Mouse (Mus musculus): ENCODE results near the gene Grin2b. TPM values are rescaled to one million over a fixed set of nuclear protein-coding genes. Genes with fewer than 3 reads are reported as not detected.

Gene Grin2b
- polyA plus RNA-seq (2014; fragmentation: Nextera tagmentation; extraction: Ambion mirVana), result 41.9 and 50.7 TPM in 2 replicates

DNA sequence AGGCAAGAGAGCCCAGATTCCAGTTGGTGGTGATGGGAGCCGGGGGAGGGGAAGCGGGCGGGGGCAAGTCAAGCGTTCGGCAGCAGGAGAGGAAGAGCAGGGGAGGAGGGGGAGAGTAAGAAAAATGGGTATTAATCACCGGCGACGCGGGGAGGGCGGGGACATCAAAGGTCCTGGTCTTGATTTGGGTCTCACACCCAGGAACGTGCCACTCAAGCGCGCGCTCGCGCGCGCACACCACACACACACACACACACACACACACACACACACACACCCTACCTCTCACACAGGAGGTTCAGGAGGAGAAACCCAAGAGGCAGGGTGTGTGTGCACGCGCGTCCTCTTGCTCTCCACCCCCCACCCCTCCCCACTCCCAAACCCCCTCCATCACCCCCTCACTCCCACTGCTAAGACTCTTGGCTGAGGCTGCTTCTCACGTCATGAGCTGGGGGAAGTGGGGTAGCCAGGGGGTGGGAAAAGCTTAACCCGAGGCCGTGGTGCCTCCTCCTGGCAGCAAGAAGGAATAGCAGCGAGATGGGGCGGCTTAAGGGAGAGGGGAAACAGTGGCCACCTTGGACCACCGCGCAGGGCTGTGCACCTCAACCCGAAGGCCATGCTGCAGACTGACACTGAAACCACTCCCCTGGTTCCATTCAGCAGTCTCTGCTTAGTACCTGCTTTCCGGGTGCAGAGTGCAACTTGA, at the start of gene Grin2b:
Gene Grin2b, minus strand, starts transcription at position 321 of the 706 bp plus-strand sequence.
- H3K4me1 ChIP-seq (replicated peaks; ENCODE audit: control insufficient read depth, insufficient read depth, low read length), result peaks cover 13% of the 10 kb centered on the region
- DNase-seq (ENCODE audit: low spot score), result peak; percentile 80
- H3K27me3 ChIP-seq (ENCODE audit: control insufficient read depth, insufficient read depth, low read length), result peaks cover 3% of the 10 kb centered on the region; the same call in 1 of the 2 replicates
- under 1% methylated on average over 25 of the region's 30 CpGs for WGBS
- H3K9ac ChIP-seq, result peak within 1 kb of the TSS; percentile 69
- peak within 1 kb of the TSS; percentile 86 for H3K27ac ChIP-seq
- H3K9me3 ChIP-seq (ENCODE audit: control insufficient read depth, low read length), result no peaks in the 10 kb centered on the region
- H3K4me2 ChIP-seq (replicated peaks), result peak within 1 kb of the TSS; percentile 71
- peak within 1 kb of the TSS; percentile 58 for H3K4me3 ChIP-seq (replicated peaks; ENCODE audit: low read length)
- H3K36me3 ChIP-seq (replicated peaks; ENCODE audit: control insufficient read depth, insufficient read depth), result no peaks in the 10 kb centered on the region
- peak; percentile 84 for ATAC-seq (ENCODE audit: low FRiP score)

DNA sequence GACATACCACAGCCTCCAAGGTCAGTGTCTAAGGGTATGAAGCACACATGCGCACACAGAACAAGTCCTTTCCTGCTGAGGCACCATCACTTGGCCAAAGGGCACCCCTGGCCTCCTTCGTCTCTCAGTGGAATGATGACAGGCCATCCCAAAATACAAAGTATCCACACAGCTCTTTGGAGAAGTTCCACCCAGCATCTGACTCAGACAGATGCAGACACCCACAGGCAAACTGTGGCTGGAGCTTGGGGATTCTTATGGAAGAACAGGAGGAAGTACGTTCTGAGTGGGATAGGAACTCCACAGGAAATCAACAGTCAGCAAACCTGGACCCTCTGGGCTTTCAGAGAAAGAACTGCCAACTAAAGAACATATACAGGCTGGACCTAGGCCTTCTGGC, 48.6 kb upstream of the Grin2b start:
- DNase-seq (ENCODE audit: low spot score) (no peak), ATAC-seq (ENCODE audit: low FRiP score) (no peak)
- no peaks in the 10 kb centered on the region for H3K4me1 ChIP-seq (replicated peaks; ENCODE audit: control insufficient read depth, insufficient read depth, low read length)
- no peak overlapping the region for H3K9ac ChIP-seq
- WGBS, result 92% methylated on average over 3 of the region's 3 CpGs
- no peak overlapping the region for H3K27ac ChIP-seq
- H3K27me3 ChIP-seq (ENCODE audit: control insufficient read depth, insufficient read depth, low read length), result no peaks in the 10 kb centered on the region
- H3K4me3 ChIP-seq (replicated peaks; ENCODE audit: low read length), result no peak overlapping the region
- no peaks in the 10 kb centered on the region for H3K36me3 ChIP-seq (replicated peaks; ENCODE audit: control insufficient read depth, insufficient read depth)
- no peak overlapping the region for H3K4me2 ChIP-seq (replicated peaks)
- no peaks in the 10 kb centered on the region for H3K9me3 ChIP-seq (ENCODE audit: control insufficient read depth, low read length)

DNA sequence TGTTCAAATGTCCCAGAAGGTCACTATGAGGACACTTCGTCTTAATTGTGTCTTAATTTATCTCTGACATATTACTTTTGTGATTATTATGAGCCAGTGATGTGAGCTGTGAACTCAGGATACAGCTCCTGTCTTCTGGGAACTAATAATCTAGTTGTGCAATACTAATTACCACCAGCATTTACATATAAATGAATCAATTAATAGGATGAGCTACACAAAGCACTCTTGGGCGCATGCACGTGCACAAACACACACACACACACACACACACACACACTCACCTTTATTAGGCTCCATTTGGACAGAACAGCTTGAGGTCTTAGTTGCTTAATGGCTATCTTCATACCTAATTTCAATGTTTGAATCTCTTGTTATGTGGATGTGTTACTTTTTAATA, 37.1 kb upstream of the Grin2b start:
- no peaks in the 10 kb centered on the region for H3K27me3 ChIP-seq (ENCODE audit: control insufficient read depth, insufficient read depth, low read length)
- H3K4me1 ChIP-seq (replicated peaks; ENCODE audit: control insufficient read depth, insufficient read depth, low read length), result no peaks in the 10 kb centered on the region
- no peak overlapping the region for H3K4me2 ChIP-seq (replicated peaks)
- DNase-seq (ENCODE audit: low spot score) (no peak), ATAC-seq (ENCODE audit: low FRiP score) (0 out of 2 replicates have a peak, but pooled peaks have one; percentile 31)
- 50% methylated on average over 3 of the region's 3 CpGs for WGBS
- no peak overlapping the region for H3K27ac ChIP-seq
- no peaks in the 10 kb centered on the region for H3K9me3 ChIP-seq (ENCODE audit: control insufficient read depth, low read length)
- H3K9ac ChIP-seq, result no peak overlapping the region
- H3K36me3 ChIP-seq (replicated peaks; ENCODE audit: control insufficient read depth, insufficient read depth), result no peaks in the 10 kb centered on the region
- H3K4me3 ChIP-seq (replicated peaks; ENCODE audit: low read length), result no peak overlapping the region

DNA sequence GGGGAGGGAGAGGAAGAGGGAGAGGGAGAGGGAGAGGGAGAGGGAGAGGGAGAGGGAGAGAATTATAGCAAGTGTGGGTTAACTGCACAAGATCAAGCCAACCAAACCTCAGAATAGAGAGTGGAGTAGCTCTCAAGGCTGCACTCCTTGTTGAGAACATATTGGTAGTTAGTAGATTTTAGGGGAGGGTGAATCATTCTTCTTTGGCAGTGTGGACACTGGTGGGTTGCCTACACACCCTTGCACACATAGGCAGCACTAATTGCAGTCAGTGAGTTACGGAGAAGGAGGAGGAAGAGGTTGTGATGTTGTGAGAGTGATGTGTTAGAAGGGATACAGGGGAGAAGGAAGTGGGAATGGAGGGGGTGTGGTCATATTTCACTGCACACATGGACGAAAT, 26.5 kb upstream of the Grin2b start:
- no peak overlapping the region for H3K4me2 ChIP-seq (replicated peaks)
- DNase-seq (ENCODE audit: low spot score) (no peak), ATAC-seq (ENCODE audit: low FRiP score) (no peak)
- no peaks in the 10 kb centered on the region for H3K9me3 ChIP-seq (ENCODE audit: control insufficient read depth, low read length)
- no peaks in the 10 kb centered on the region for H3K36me3 ChIP-seq (replicated peaks; ENCODE audit: control insufficient read depth, insufficient read depth)
- H3K4me3 ChIP-seq (replicated peaks; ENCODE audit: low read length), result no peak overlapping the region
- no peaks in the 10 kb centered on the region for H3K4me1 ChIP-seq (replicated peaks; ENCODE audit: control insufficient read depth, insufficient read depth, low read length)
- 88% methylated on average over 2 of the region's 2 CpGs for WGBS
- no peak overlapping the region for H3K27ac ChIP-seq
- H3K27me3 ChIP-seq (ENCODE audit: control insufficient read depth, insufficient read depth, low read length), result no peaks in the 10 kb centered on the region
- H3K9ac ChIP-seq, result no peak overlapping the region

DNA sequence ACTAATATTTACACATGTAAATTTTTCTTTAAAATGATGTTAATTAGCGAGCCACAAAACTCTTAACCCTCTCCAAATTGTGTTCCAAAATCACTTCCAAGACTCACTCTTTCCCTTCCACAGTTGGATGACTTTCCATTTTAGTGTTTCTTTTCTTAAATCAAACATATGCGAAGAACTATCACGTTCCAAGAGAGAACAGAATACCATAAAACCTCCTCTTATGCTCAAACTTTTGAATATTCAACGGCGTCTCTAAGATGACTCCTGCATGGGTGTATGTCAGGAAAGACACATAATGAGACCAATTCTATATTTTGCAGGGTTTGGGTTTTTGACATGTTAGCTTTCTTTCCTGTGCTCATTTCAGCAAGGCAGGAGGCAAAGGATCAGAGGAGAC, 21.3 kb upstream of the Grin2b start:
- no peak for ATAC-seq (ENCODE audit: low FRiP score)
- H3K9ac ChIP-seq, result no peak overlapping the region
- H3K27me3 ChIP-seq (ENCODE audit: control insufficient read depth, insufficient read depth, low read length), result no peaks in the 10 kb centered on the region
- 88% methylated on average over 5 of the region's 5 CpGs for WGBS
- H3K4me3 ChIP-seq (replicated peaks; ENCODE audit: low read length), result no peak overlapping the region
- no peak overlapping the region for H3K4me2 ChIP-seq (replicated peaks)
- H3K36me3 ChIP-seq (replicated peaks; ENCODE audit: control insufficient read depth, insufficient read depth), result no peaks in the 10 kb centered on the region
- no peaks in the 10 kb centered on the region for H3K4me1 ChIP-seq (replicated peaks; ENCODE audit: control insufficient read depth, insufficient read depth, low read length)
- H3K9me3 ChIP-seq (ENCODE audit: control insufficient read depth, low read length), result no peaks in the 10 kb centered on the region
- no peak overlapping the region for H3K27ac ChIP-seq
- no peak for DNase-seq (ENCODE audit: low spot score)

DNA sequence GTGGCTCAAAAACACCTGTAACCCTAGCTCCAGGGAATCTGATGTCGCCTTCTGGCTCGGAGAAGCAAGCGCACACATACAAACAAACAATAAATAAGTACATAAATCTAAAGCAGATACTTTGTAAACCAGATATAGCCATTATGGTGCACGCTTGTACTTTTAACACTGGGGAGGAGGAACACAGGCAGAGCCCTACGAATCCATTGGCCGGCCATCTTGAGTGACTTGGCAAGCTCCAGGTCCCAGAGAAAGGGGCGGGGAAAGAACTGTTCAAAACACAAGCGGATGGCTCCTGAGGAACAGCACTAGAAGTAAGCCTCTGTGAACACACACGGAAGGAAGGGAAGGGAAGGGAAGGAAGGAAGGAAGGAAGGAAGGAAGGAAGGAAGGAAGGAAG, 4.8 kb upstream of the Grin2b start:
- Histone ChIP-seq H3K27ac (no peak overlapping the region), H3K9me3 (ENCODE audit: control insufficient read depth, low read length) (no peaks in the 10 kb centered on the region), H3K27me3 (ENCODE audit: control insufficient read depth, insufficient read depth, low read length) (no peaks in the 10 kb centered on the region), H3K4me1 (replicated peaks; ENCODE audit: control insufficient read depth, insufficient read depth, low read length) (no peaks in the 10 kb centered on the region), H3K4me2 (replicated peaks) (no peak overlapping the region), H3K9ac (no peak overlapping the region), H3K36me3 (replicated peaks; ENCODE audit: control insufficient read depth, insufficient read depth) (no peaks in the 10 kb centered on the region), H3K4me3 (replicated peaks; ENCODE audit: low read length) (no peak overlapping the region)
- DNase-seq (ENCODE audit: low spot score), result no peak
- no peak for ATAC-seq (ENCODE audit: low FRiP score)
- WGBS, result 85% methylated on average over 9 of the region's 9 CpGs

DNA sequence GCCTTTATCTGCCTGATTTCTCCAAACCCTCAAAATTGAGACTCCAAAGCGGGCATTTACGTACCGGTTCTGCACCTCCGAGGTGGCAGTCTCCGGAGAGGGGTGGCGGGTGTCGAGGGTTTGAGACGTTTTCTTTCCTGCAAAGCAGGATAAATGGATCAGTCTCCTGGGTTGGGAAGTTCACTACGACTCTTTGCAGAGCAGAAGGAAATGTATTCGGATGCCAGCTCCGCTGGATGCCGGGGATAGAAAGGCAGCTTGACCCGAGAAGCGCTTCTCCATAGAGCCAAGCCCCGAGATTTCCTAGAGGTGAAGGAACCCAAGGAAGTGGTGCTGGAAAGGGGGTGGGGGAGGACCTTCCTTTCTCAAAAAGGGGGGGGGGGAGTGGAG, 515 bp downstream of the Grin2b start:
- under 1% methylated on average over 15 of the region's 15 CpGs for WGBS
- Histone ChIP-seq H3K4me2 (replicated peaks) (peak overlapping the region; percentile 71), H3K27me3 (ENCODE audit: control insufficient read depth, insufficient read depth, low read length) (peaks cover 3% of the 10 kb centered on the region; the same call in 1 of the 2 replicates), H3K9ac (peak overlapping the region; percentile 69), H3K4me1 (replicated peaks; ENCODE audit: control insufficient read depth, insufficient read depth, low read length) (peaks cover 18% of the 10 kb centered on the region), H3K4me3 (replicated peaks; ENCODE audit: low read length) (peak overlapping the region; percentile 58), H3K27ac (peak overlapping the region; percentile 86), H3K9me3 (ENCODE audit: control insufficient read depth, low read length) (no peaks in the 10 kb centered on the region), H3K36me3 (replicated peaks; ENCODE audit: control insufficient read depth, insufficient read depth) (no peaks in the 10 kb centered on the region)
- DNase-seq (ENCODE audit: low spot score), result peak; percentile 44
- no peak; the same call in 1 of the 2 replicates for ATAC-seq (ENCODE audit: low FRiP score)

DNA sequence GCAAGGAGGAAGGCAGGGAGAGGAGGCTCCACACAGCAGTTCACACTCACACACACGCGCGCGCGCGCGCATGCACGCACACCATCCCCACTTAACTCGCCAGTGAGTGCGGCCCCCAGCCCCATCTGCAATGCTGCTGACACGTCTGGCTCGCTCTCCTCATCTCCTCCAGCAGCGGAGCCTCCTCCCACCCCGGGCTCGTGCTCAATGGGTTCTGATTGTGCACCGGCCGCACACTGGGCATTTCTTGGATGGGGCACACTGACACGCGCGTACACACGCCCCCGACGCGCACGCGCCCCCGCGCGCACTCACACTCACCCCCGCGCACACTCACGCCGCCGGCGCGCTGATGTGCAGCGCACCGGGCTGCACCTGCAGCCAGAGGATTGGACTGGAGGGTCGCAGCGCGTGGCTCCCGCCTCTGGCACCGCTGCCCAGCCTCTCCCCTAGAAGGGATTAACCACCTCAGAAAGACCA, 1.1 kb downstream of the Grin2b start:
- Histone ChIP-seq H3K9ac (peak overlapping the region; percentile 69), H3K36me3 (replicated peaks; ENCODE audit: control insufficient read depth, insufficient read depth) (no peaks in the 10 kb centered on the region), H3K4me1 (replicated peaks; ENCODE audit: control insufficient read depth, insufficient read depth, low read length) (peaks cover 24% of the 10 kb centered on the region), H3K27me3 (ENCODE audit: control insufficient read depth, insufficient read depth, low read length) (peaks cover 3% of the 10 kb centered on the region; the same call in 1 of the 2 replicates), H3K9me3 (ENCODE audit: control insufficient read depth, low read length) (no peaks in the 10 kb centered on the region), H3K4me2 (replicated peaks) (peak overlapping the region; percentile 71), H3K4me3 (replicated peaks; ENCODE audit: low read length) (peak overlapping the region; percentile 58), H3K27ac (peak overlapping the region; percentile 86)
- ATAC-seq (ENCODE audit: low FRiP score), result peak; percentile 87
- WGBS, result under 1% methylated on average over 43 of the region's 43 CpGs
- peak; percentile 76 for DNase-seq (ENCODE audit: low spot score)

DNA sequence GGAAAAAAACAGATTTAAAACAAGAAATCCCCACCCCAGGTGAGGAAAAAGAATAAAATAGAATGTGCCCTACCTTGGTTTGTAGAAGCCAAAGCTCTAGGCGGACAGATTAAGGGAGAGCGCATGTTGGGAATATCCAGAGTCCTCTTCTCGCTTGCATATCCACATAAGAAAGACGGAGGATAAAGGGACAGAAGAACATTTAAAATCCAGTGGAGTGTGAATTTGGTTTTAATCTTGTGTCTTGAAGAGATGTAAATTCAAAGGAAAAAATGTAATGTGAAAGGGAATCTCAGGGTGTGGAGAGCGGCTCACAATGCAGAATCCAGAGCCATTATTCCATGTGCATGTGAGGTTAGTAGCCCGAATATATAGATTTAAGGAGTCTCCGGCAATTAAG, 2.0 kb downstream of the Grin2b start:
- peak overlapping the region; percentile 69 for H3K9ac ChIP-seq
- DNase-seq (ENCODE audit: low spot score) (no peak), ATAC-seq (ENCODE audit: low FRiP score) (no peak)
- H3K4me1 ChIP-seq (replicated peaks; ENCODE audit: control insufficient read depth, insufficient read depth, low read length), result peaks cover 30% of the 10 kb centered on the region
- 14% methylated on average over 7 of the region's 7 CpGs for WGBS
- H3K4me3 ChIP-seq (replicated peaks; ENCODE audit: low read length), result peak overlapping the region; percentile 58
- no peaks in the 10 kb centered on the region for H3K36me3 ChIP-seq (replicated peaks; ENCODE audit: control insufficient read depth, insufficient read depth)
- H3K9me3 ChIP-seq (ENCODE audit: control insufficient read depth, low read length), result no peaks in the 10 kb centered on the region
- peak overlapping the region; percentile 71 for H3K4me2 ChIP-seq (replicated peaks)
- peaks cover 3% of the 10 kb centered on the region; the same call in 1 of the 2 replicates for H3K27me3 ChIP-seq (ENCODE audit: control insufficient read depth, insufficient read depth, low read length)
- peak overlapping the region; percentile 86 for H3K27ac ChIP-seq

Data from hindbrain, embryonic 14.5 days (tissue).